Mouse (Mus musculus) monocyte, adult 5-6 weeks (primary cell): ENCODE data around the gene Map4k1. TPM values are rescaled to one million over a fixed set of nuclear protein-coding genes. Genes with fewer than 3 reads are reported as not detected.

Experiments
- ATAC-seq: fragments of 153-309, 156-312 bp; replicated peaks from 2 replicates; pipeline ENCODE4 v1.8.0; 2017; ENCODE audit warnings: mild to moderate bottlenecking; ENCODE audit not compliant: low TSS enrichment, insufficient number of reproducible peaks, severe bottlenecking, poor library complexity, low FRiP score
- total RNA-seq: library from RNA; stranded (forward); fragments of 200-1000, 200-491, 200-594 nt; gene quantifications from 3 replicates; pipeline ENCODE4 v1.2.3, GENCODE M21; 2017

Map4k1 gene
- total RNA-seq, 1 experiment from 2014 or later: 54.1 TPM

DNA sequence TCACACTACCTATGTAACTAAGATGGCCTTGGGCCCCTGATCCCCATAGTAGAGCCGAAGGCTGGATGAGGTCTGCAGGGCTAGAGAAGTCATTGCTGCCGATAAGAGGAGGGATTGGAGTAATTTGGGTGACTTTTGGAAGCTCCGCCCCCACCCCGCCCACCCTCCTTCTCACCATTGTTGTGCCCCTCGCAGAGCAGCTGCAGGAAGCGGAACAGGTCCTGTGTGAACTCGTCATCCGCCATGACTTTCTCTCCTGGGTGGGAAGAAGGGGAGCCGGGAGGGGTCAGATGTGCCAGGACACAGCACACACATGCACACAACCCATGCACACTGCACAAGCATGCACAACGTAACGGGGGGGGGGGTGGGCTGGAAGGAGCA lies 61.8 kb downstream of the Map4k1 start:
- ATAC-seq: no peak

DNA sequence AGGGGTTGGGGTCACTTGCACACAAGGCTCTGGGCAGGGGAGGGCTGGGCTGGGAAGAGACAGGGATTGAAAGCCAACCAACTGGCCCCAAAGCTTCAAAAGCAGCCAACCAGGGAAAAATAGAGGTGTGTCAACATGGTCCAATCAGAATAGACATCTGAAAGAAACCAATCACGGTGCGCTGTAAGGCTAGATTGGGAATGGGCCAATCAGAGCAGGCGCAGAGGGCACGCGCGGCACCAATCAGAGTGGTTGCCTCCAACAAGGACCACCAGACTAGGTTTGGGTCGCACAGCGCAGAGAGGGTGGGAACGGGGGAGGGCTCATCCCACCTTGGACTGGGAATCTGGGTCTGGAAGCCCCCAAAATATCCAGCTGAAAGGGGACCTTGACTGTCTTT lies 62.5 kb downstream of the Map4k1 start:
- ATAC-seq: no peak

DNA sequence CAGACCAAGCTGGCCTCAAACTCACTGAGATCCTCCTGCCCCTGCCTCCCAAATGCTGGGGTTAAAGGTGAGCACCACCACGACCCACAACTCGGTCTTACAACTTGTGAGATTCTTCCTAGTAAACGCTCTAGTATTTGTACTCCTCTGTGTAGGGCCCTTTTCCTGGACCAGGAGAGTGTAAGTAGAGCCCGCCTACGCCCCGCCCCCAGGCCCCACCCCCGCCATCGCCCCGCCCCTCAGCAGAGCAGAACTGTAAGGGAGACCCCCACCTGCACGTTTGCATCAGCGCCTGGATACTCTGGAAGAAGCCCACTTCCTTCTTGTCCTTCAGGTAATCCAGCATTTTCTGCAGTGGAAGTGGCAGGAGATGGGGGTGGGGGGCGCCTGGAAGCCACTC lies 64.7 kb downstream of the Map4k1 start:
- ATAC-seq: no peak

DNA sequence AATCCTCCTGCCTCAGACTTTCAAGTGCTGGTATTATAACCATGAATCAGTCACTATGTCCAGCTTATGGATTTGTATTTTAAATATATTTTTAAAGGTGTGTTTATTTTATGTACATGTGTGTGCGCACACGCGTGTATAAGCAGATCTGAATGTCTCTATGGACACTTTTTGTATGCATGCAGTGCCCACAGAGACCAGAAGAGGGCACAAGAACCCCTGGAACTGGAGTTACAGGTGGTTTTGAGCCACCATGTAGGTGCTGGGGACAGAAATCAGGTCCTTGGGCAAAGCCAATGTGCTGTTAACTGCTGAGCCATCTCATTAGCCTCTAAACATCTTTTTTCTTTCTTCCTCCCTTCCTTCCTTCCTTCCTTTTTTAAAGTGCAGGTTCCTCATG lies 66.2 kb downstream of the Map4k1 start:
- no peak for ATAC-seq

DNA sequence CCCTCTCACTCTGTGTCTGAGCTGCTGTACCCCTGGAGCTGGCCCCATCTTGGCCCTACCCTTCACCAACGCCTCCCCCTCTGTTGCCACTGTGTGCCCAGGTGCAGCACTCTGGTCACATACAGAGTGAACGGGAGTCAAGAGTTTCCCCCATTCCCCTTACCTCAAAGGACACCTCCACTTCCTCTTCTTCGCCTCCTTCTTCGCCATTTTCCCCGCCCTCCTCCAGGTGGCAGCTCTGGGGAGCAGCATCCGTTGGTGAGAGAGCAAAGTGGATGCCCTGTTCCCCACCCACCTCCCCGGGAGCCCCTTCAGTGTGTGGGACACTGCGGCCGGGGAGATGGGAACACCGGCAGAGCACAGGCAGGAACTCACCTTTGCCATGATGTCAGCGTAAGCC lies 66.8 kb downstream of the Map4k1 start:
- no peak for ATAC-seq

DNA sequence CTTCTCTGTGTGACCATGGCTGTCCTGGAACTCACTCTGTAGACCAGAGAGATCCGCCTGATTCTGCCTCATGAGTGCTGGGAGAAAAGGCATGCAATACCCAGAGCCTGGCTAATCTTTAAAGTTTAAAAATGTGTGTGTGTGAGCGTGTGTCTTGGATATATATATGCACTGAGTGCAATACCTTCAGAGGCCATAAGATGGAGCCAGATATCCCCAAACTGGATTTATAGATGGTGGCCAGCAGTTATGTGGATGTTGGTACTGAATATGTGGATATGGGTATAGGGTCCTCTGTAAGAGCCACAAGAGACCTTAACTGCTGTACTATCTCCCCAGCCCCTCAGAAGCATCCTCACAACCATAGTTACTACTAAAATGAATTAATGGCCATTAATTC lies 68.9 kb downstream of the Map4k1 start:
- no peak; the same call in 1 of the 2 replicates for ATAC-seq

DNA sequence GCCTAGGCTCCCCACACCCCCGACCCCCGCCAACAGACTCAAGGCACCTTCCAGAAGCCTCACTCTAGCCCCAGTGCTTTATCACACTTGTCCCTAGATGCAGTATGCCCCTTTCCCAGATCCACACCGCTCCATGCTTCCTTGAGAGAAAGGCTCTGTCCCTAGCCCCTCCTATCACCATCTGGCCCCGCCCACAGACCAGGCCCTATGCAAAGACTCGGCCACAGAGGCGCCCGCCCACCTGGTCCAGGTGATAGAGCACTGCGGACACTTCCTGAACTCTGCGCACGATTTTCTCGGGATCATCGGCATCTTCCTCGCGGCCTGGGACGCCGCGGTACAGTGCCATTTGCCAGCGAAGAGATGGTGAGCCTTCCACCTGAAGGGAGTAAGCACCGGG lies 71.0 kb downstream of the Map4k1 start:
- no peak for ATAC-seq

Other genes starting within 250 kb of the Map4k1 start
- 31.4 to 44.6 TPM (median 33.7 TPM) in 3 replicates for gene Mrps12, start 240.2 kb upstream of the Map4k1 start, total RNA-seq
- gene Sars2, start 240.1 kb upstream of the Map4k1 start, total RNA-seq: 2.7 to 8.8 TPM (median 3.8 TPM) in 3 replicates
- gene Ccer2, start 225.9 kb upstream of the Map4k1 start, total RNA-seq: not detected in 3 replicates
- gene Sirt2, start 215.3 kb upstream of the Map4k1 start, total RNA-seq: 32.9 to 55.7 TPM (median 54.2 TPM) in 3 replicates
- 25.0 to 46.0 TPM (median 30.1 TPM) in 3 replicates for gene Nfkbib, start 214.5 kb upstream of the Map4k1 start, total RNA-seq
- 57.3 to 157 TPM (median 67.9 TPM) in 3 replicates for gene Rinl, start 193.1 kb upstream of the Map4k1 start, total RNA-seq
- gene Hnrnpl, start 173.5 kb upstream of the Map4k1 start, total RNA-seq: 279 to 373 TPM (median 301 TPM) in 3 replicates
- 48.7 to 61.1 TPM (median 56.4 TPM) in 3 replicates for gene Ech1, start 156.8 kb upstream of the Map4k1 start, total RNA-seq
- gene Lgals4, start 148.2 kb upstream of the Map4k1 start, total RNA-seq: 1.2 to 7.4 TPM (median 5.5 TPM) in 3 replicates
- not detected in 3 replicates for gene Lgals7, start 118.2 kb upstream of the Map4k1 start, total RNA-seq
- gene Capn12, start 100.6 kb upstream of the Map4k1 start, total RNA-seq: 0.87 TPM in 1 of 3 replicates, not detected in the others
- 25.4 to 66.0 TPM (median 36.9 TPM) in 3 replicates for gene Actn4, start 19.7 kb upstream of the Map4k1 start, total RNA-seq
- 285 to 328 TPM (median 291 TPM) in 3 replicates for gene Eif3k, start 186 bp upstream of the Map4k1 start, total RNA-seq
- 2.3 to 3.1 TPM (median 2.3 TPM) in 3 replicates for gene Ryr1, start 143.1 kb downstream of the Map4k1 start, total RNA-seq
- 37.9 to 82.9 TPM (median 41.3 TPM) in 3 replicates for gene Rasgrp4, start 152.8 kb downstream of the Map4k1 start, total RNA-seq
- 28.7 to 32.4 TPM (median 29.1 TPM) in 3 replicates for gene Fam98c, start 174.2 kb downstream of the Map4k1 start, total RNA-seq
- 0.32 to 0.39 TPM in 2 of 3 replicates, not detected in the other for gene Ggn, start 188.2 kb downstream of the Map4k1 start, total RNA-seq
- gene Spred3, start 188.4 kb downstream of the Map4k1 start, total RNA-seq: 0.78 to 0.95 TPM in 2 of 3 replicates, not detected in the other
- 170 to 190 TPM (median 186 TPM) in 3 replicates for gene Psmd8, start 198.7 kb downstream of the Map4k1 start, total RNA-seq
- 0.85 to 1.6 TPM in 2 of 3 replicates, not detected in the other for gene Catsperg1, start 232.0 kb downstream of the Map4k1 start, total RNA-seq